Mouse (Mus musculus) ES-E14 (cell line): Measurements from ENCODE around the gene Cdc16.

Experiments
- CHD2 ChIP-seq: IDR thresholded peaks from 2 replicates; pipeline ENCODE4 v1.6.1; 2014; ENCODE audit warnings: mild to moderate bottlenecking, low read depth, low read length, inconsistent platforms
- MAFK ChIP-seq: IDR thresholded peaks from 2 replicates; pipeline ENCODE4 v1.6.1; 2014; ENCODE audit warnings: mild to moderate bottlenecking, low read depth, low read length, inconsistent platforms; ENCODE audit not compliant: insufficient read depth
- ZC3H11A ChIP-seq: IDR thresholded peaks from 2 replicates; pipeline ENCODE4 v1.6.1; 2012; ENCODE audit warnings: low read depth, mild to moderate bottlenecking, inconsistent platforms, low read length, borderline replicate concordance

DNA sequence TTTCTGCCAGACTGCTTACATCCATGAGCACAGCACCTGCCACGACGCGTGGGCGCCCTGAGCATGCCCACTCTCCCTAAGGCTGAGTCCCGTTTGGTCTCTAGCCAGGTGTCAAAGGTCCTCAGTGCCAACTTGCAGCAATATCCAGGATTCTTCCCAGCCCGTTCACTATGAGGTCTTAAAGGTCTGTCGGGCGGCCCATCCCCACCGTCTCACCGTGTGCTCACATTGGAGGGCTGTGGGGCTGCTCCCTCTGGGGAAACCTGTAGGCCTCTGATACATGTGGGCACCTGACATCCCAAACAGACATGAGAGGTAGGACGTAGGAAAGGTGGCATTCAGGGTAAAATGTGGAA lies 36.2 kb downstream of the Cdc16 start:
- no peak for TF ChIP-seq ZC3H11A
- TF ChIP-seq CHD2: no peak
- no peak for TF ChIP-seq MAFK
